In genomic region chr3:85332276-85332675, GRCm38 (mm10) we compare ENCODE assay signal across 16 mouse cellular contexts.
"Had no signal": no experiment of that assay in that cellular context is flagged by ENCODE, and none has a peak within 500 bp of the region (broad histone marks: within the 10 kb centered on the region; RNA-seq: fewer than 3 reads in every experiment).

No protein-coding gene starts in this region.

- H3K4me3 ChIP-seq: liver, embryonic 13.5 days; midbrain, embryonic 12.5 days; midbrain, embryonic 15.5 days; neural tube, embryonic 12.5 days; neural tube, embryonic 15.5 days had no signal

- DNase-seq: kidney, postnatal 14 days; kidney, postnatal 4 days; liver, embryonic 13.5 days; lung, adult 2 months; right cerebral cortex, adult 18-20 months; right cerebral cortex, postnatal 14 days; right cerebral cortex, postnatal 4 days; thymus, adult 2 months; thymus, postnatal 14 days; thymus, postnatal 4 days had no signal

- H3K27ac ChIP-seq: liver, embryonic 13.5 days; macrophage; midbrain, embryonic 12.5 days; midbrain, embryonic 15.5 days; neural tube, embryonic 12.5 days; neural tube, embryonic 15.5 days; stomach, postnatal 0 days had no signal
